Mouse (Mus musculus): ENCODE measurements around the gene Nt5c3.

- no peak for TF ChIP-seq POLR2A (IDR thresholded peaks at IDR 0.05; ENCODE audit: extremely low read depth, insufficient read depth, low read length)
- TF ChIP-seq CTCF (IDR thresholded peaks at IDR 0.05; ENCODE audit: low read depth, low read length) = no peak
Observed at GRCm38 (mm10) chr6:56908397-56908796, 15.3 kb downstream of the Nt5c3 start.

Measured in liver, adult 2 months (tissue).